Mouse (Mus musculus) kidney, embryonic 16.5 days (tissue): ENCODE measurements around the gene Cul1. TPM values are rescaled to one million over a fixed set of nuclear protein-coding genes. Genes with fewer than 3 reads are reported as not detected.

Source experiments
- polyA plus RNA-seq: library from polyadenylated mRNA; unstranded; fragments of >200 nt; fragmentation: Nextera tagmentation; extraction: Ambion mirVana; gene quantifications from 2 replicates; pipeline ENCODE4 v1.2.1, GENCODE M21; 2015

Gene Cul1
- polyA plus RNA-seq, 1 experiment from 2014 or later = 133 TPM

Other genes starting within 250 kb of the Cul1 start
- 85.0 and 98.1 TPM in 2 replicates for gene Ezh2, start 141.9 kb downstream of the Cul1 start, polyA plus RNA-seq